Mouse (Mus musculus): ENCODE data around the gene Ankmy1. TPM values are rescaled to one million over a fixed set of nuclear protein-coding genes. Genes with fewer than 3 reads are reported as not detected.

Gene Ankmy1
- polyA plus RNA-seq, 1 experiment: 0.75 TPM

GRCm38 (mm10) chr1:92888901-92889655, 13.6 kb downstream of the Ankmy1 start:
- TF ChIP-seq POLR2A (IDR thresholded peaks at IDR 0.05; ENCODE audit: low read depth, low read length) (no peak), CTCF (conservative IDR thresholded peaks at IDR 0.05; ENCODE audit: insufficient read depth, insufficient read length, low read depth, low read length) (no peak)
- Histone ChIP-seq H3K4me1 (ENCODE audit: control insufficient read depth, insufficient read depth, low read length) (no peaks in the 10 kb centered on the region), H3K27ac (ENCODE audit: insufficient read depth, low read depth, low read length) (no peak overlapping the region), H3K36me3 (ENCODE audit: control insufficient read depth, insufficient read depth, low read length) (no peaks in the 10 kb centered on the region), H3K4me3 (ENCODE audit: insufficient read depth, low read depth, low read length) (no peak overlapping the region), H3K27me3 (replicated peaks; ENCODE audit: control insufficient read depth, insufficient read depth, low read length) (no peaks in the 10 kb centered on the region)
- 59% methylated on average over 7 of the region's 7 CpGs for WGBS
- DNase-seq: no peak

- H3K27ac ChIP-seq (ENCODE audit: insufficient read depth, low read depth, low read length): no peak overlapping the region
- H3K4me1 ChIP-seq (ENCODE audit: control insufficient read depth, insufficient read depth, low read length): no peaks in the 10 kb centered on the region
- TF ChIP-seq CTCF (conservative IDR thresholded peaks at IDR 0.05; ENCODE audit: insufficient read depth, insufficient read length, low read depth, low read length): no peak
- TF ChIP-seq POLR2A (IDR thresholded peaks at IDR 0.05; ENCODE audit: low read depth, low read length): no peak
- H3K27me3 ChIP-seq (replicated peaks; ENCODE audit: control insufficient read depth, insufficient read depth, low read length): no peaks in the 10 kb centered on the region
- DNase-seq: no peak
- H3K4me3 ChIP-seq (ENCODE audit: insufficient read depth, low read depth, low read length): no peak overlapping the region
- 76% methylated on average over 6 of the region's 6 CpGs for WGBS
- H3K36me3 ChIP-seq (ENCODE audit: control insufficient read depth, insufficient read depth, low read length): no peaks in the 10 kb centered on the region
Observed at GRCm38 (mm10) chr1:92881982-92882381, 20.7 kb downstream of the Ankmy1 start.

- no peak overlapping the region for H3K4me3 ChIP-seq (ENCODE audit: insufficient read depth, low read depth, low read length)
- no peaks in the 10 kb centered on the region for H3K27me3 ChIP-seq (replicated peaks; ENCODE audit: control insufficient read depth, insufficient read depth, low read length)
- 85% methylated on average over 5 of the region's 5 CpGs for WGBS
- H3K4me1 ChIP-seq (ENCODE audit: control insufficient read depth, insufficient read depth, low read length): no peaks in the 10 kb centered on the region
- no peak for TF ChIP-seq CTCF (conservative IDR thresholded peaks at IDR 0.05; ENCODE audit: insufficient read depth, insufficient read length, low read depth, low read length)
- no peak for TF ChIP-seq POLR2A (IDR thresholded peaks at IDR 0.05; ENCODE audit: low read depth, low read length)
- no peaks in the 10 kb centered on the region for H3K36me3 ChIP-seq (ENCODE audit: control insufficient read depth, insufficient read depth, low read length)
- DNase-seq: no peak
- no peak overlapping the region for H3K27ac ChIP-seq (ENCODE audit: insufficient read depth, low read depth, low read length)
Observed at GRCm38 (mm10) chr1:92880101-92880500, 22.6 kb downstream of the Ankmy1 start.

- TF ChIP-seq POLR2A (IDR thresholded peaks at IDR 0.05; ENCODE audit: low read depth, low read length): no peak
- no peak for TF ChIP-seq CTCF (conservative IDR thresholded peaks at IDR 0.05; ENCODE audit: insufficient read depth, insufficient read length, low read depth, low read length)
- Histone ChIP-seq H3K27ac (ENCODE audit: insufficient read depth, low read depth, low read length) (no peak overlapping the region), H3K4me3 (ENCODE audit: insufficient read depth, low read depth, low read length) (no peak overlapping the region), H3K36me3 (ENCODE audit: control insufficient read depth, insufficient read depth, low read length) (no peaks in the 10 kb centered on the region), H3K27me3 (replicated peaks; ENCODE audit: control insufficient read depth, insufficient read depth, low read length) (no peaks in the 10 kb centered on the region), H3K4me1 (ENCODE audit: control insufficient read depth, insufficient read depth, low read length) (no peaks in the 10 kb centered on the region)
- WGBS: 91% methylated on average over 12 of the region's 12 CpGs
- no peak for DNase-seq
Observed at GRCm38 (mm10) chr1:92879266-92879665, 23.4 kb downstream of the Ankmy1 start.

GRCm38 (mm10) chr1:92878066-92878741, 24.5 kb downstream of the Ankmy1 start:
- H3K27ac ChIP-seq (ENCODE audit: insufficient read depth, low read depth, low read length): no peak overlapping the region

GRCm38 (mm10) chr1:92877431-92877978, 25.2 kb downstream of the Ankmy1 start:
- Histone ChIP-seq H3K4me1 (ENCODE audit: control insufficient read depth, insufficient read depth, low read length) (no peaks in the 10 kb centered on the region), H3K27ac (ENCODE audit: insufficient read depth, low read depth, low read length) (no peak overlapping the region), H3K4me3 (ENCODE audit: insufficient read depth, low read depth, low read length) (no peak overlapping the region), H3K36me3 (ENCODE audit: control insufficient read depth, insufficient read depth, low read length) (no peaks in the 10 kb centered on the region), H3K27me3 (replicated peaks; ENCODE audit: control insufficient read depth, insufficient read depth, low read length) (no peaks in the 10 kb centered on the region)
- TF ChIP-seq POLR2A (IDR thresholded peaks at IDR 0.05; ENCODE audit: low read depth, low read length): no peak
- no peak for TF ChIP-seq CTCF (conservative IDR thresholded peaks at IDR 0.05; ENCODE audit: insufficient read depth, insufficient read length, low read depth, low read length)
- 34% methylated on average over 12 of the region's 12 CpGs for WGBS
- no peak for DNase-seq

More at GRCm38 (mm10) chr1:92878066-92878741, 24.5 kb downstream of the Ankmy1 start:
- 50% methylated on average over 13 of the region's 13 CpGs for WGBS
- no peaks in the 10 kb centered on the region for H3K27me3 ChIP-seq (replicated peaks; ENCODE audit: control insufficient read depth, insufficient read depth, low read length)
- H3K4me1 ChIP-seq (ENCODE audit: control insufficient read depth, insufficient read depth, low read length): no peaks in the 10 kb centered on the region
- TF ChIP-seq POLR2A (IDR thresholded peaks at IDR 0.05; ENCODE audit: low read depth, low read length): no peak
- TF ChIP-seq CTCF (conservative IDR thresholded peaks at IDR 0.05; ENCODE audit: insufficient read depth, insufficient read length, low read depth, low read length): no peak
- H3K4me3 ChIP-seq (ENCODE audit: insufficient read depth, low read depth, low read length): no peak overlapping the region
- H3K36me3 ChIP-seq (ENCODE audit: control insufficient read depth, insufficient read depth, low read length): no peaks in the 10 kb centered on the region
- DNase-seq: no peak

All from kidney, adult 2 months (tissue).